Mouse (Mus musculus) testis, postnatal 10 days (tissue): ENCODE results near the gene Elmo1.

Experiments used
- DNase-seq: peaks from one replicate; pipeline ENCODE4 v3.0.0; 2021; ENCODE audit warnings: low spot score

Gene Elmo1

DNA sequence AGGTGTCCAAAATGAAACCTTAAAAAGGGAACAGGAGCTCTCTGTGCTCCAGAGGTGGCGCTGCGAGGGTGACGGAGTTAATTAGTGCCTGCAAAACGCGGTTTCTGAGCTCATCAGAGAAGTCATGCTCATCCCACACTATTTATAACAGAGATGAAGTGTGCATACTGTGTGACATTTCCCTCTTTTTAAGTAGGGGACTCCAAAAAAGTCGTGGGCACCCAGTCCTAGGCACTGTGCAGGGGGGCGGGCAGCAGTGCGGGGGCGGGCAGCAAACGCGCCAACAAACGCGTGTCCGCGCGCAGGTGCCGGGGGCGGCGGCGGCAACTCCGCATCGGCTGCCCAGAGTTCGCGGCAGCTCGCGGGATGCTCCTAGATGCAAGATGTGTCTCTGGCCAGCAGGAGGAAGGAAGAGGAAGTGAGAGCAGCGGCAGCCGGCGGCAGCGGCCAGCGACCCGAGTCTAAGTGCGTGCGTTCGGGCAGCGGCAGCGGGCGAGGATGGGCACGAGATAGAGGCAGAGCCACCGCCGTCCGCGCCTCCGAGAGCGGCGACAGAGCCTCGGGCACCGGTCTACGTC lies at the start of gene Elmo1:
TSS of gene Elmo1 (plus strand) at position 464 of the 578 bp plus-strand sequence.
- peak; percentile 76 for DNase-seq

DNA sequence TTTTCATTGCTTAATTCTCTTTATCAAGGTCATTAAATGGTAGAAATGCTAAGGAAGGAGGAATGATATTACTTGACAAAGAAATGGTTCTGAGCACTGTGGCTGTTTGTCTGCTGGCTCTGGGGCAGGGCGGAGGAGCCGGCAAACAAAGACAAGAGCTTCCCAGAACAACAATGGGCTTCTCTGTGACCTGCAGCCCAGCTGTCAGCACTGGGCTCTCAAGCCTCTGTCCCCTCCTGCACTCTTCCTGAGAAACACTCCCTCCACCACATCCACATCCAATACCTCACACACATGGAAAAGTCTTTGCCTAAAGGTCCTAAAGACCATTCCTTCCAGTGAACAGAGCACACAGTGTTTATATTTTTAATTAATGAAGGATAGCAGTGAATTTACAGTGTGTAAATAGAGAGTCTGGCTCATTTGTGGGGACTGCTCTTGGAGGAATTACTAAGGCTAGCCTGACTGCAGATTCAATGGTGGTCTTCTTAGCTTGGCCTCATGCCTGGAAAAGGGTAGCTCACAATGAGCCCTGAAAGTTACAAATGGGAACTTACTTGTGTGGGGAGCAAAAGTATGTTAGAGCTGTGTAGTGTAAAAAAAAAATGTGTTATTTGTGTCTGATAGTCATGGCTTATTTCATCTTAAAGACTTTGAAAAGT lies 49.1 kb upstream of the Elmo1 start:
- DNase-seq, result peak; percentile 49

DNA sequence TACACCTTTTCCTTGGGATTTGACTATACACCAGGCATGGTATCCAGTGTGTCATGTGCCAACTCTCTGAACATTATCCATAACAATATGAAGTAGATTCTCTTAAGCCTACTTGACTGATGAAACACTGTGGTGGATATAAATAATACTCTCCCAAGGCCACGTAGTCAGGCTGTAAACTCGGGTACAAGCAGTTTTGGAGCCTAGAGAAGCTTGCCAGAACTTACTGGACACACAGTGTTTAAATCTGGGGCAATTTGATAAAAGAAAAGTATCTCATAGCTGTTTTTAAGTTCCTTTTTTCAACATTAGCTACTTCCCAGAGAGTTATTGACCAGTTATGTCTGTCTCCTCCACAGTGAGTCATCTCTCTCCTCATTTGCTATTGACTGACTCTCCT lies 47.5 kb upstream of the Elmo1 start:
- DNase-seq, result no peak

DNA sequence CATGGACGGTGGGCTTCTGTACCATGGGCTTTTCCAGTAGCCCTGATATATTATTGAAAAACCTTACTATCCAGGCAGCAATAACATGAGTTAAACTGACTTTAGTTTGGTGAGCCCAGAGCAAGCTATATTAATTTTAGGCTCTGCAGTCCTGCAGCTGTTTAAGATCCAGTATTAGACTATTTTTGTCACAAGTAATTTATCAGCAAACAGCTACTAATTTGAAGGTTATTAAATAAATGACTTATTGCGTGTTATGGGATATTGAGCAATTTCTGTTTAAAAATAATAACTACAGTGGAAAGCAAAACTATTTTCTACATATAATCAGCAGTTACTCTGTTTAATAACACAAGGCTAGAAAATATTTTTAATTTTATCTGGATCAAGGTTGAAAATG lies 45.0 kb upstream of the Elmo1 start:
- DNase-seq, result no peak

DNA sequence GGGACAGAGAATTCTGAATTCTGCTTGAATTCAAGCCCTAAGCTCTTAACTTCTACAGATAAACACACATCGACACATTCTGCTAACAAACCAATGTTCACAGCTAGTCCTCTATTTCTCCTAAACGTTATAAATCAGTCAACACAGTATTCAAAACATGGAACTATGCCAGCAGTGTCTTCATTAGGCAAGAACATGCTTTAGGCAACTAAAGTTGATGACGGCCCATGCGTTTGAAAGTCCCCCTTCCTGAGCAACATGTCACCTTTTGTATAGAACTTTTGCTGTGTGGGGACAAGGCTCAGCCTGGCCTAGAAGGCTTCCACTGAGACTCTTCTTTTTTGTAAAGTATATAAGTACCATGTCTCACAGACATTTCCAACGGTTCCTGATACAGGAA lies 44.6 kb upstream of the Elmo1 start:
- no peak for DNase-seq

DNA sequence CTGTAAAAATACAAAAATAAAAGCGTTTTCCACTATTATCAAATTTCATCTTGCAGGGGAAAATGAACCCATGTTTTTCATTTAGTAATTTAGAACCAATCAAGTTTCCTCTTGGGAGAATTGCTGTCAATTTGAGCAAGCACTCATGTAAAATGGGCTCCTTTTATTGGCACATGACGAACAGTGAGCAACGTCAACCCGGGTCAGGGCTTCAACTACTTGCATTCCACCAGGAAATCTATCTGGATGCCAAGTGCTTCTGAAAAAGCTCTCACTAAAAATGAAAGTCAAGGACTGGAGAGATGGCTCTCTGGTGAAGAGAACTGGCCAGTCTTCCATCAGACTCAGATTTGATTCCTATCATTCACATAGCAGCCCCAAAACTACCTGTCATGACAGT lies 44.0 kb upstream of the Elmo1 start:
- no peak for DNase-seq

DNA sequence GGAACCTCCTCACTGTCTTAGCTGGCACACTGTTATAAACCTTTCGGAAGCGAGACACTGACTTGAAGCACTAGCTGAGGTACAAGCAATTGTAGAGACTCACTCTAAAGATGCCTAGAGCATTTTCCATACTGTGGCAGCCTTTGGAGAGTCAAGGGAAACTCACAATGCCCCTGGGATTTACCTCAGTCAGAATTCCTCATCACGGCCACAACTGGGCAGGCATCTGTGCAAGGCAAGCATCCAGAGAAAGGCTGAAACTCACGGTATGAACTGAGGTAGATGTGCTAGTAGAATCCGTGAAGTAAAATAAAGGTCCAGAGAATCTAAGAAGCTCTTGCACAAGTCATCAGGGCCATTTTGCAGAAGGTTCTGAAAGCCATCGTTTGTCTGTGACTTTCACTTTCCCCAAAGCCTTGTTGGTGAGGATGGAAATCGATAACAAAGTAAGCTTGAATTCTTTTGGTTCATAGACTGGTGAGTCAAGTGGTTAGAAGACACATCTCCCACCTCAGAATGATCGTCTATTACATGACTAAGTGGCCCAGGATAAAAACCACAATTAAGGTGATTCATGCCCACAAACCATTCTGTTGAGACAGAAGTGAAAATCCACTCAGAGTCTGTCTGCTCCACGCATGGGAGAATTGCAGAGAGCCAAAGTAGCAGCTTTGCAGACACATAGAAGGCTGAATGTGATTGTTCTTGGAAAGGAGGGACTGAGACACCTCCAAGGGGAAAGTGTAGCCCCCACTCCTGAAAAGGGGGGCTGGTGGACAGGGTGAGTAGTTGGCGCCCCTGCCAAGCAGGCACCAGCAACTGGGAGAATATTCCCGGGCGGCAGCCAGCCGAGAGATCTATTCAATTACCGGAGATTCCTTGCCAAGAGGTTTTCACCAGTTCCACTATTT lies 42.2 kb upstream of the Elmo1 start:
- no peak for DNase-seq

DNA sequence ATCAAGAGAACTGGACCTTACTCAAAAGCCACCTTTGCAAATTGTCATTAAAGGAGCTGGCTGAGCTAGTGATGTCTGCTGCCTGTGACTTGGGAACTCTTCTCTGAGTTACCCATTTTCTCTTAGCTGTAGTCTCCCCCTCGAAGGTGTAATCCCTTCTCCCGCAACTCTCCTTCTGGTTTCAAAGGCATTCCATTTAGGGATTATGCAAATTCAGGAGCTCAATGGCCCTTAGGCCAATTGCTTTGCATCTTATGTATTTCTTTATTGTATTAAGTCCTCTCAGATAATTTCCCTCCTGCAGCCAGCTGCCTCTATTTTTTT lies 41.6 kb upstream of the Elmo1 start:
- DNase-seq, result no peak

DNA sequence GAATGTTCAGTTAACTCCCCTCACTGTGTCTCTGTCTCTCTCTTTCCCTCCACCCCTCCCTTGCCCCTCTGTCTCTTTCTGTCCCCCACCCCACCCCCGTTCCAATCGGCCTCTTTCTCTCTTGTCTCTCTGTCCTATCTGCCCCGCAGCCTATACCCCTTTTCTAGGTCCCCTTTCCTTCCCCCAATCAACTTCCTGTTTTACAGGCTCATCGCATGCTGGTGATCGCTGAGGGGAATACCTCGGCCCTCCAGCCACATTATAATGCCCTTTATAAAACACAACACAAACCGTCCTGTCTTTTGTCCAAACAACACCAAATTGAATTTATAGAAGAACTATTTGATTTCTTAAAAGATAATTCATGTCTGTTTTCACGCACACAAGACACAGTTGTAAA lies 40.7 kb upstream of the Elmo1 start:
- no peak for DNase-seq

DNA sequence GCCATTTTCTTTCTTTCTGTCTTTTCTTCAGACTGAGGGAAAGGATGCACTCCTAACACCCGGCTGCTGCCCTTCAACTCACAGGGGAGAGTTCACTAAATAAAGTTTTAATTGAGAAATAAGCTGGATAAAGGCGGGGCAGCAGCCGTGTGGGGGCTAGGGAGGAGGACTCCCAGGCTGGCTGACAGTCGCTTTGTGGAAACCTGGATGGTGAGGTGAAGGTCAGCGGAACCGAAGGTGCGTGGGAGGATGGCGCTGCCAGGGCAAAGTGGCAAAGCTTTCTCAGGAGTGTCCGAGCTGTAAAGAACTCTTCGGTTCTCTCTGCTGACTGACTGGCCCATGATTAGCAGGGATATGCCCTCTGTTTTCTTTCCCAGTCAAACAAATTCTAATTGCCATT lies 40.2 kb upstream of the Elmo1 start:
- peak; percentile 73 for DNase-seq

DNA sequence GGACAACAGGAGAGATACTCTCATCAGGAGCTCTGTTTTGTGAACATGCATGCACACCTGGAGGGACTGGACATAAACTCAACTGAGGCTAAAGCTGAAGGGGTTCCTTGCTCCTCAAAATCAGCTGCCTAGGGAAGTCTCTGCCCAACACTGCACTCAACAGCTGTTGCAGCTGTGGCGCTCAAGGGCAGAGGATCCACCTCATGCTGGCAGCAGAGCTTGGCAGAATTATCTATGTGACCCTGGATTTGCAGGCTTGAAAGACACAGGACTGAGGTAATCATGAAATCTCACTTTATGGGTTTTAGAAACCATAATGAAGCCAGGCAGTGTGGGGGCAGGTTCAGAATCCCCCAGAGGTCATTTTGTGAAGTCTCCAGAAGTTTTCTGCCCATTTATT lies 32.5 kb upstream of the Elmo1 start:
- no peak for DNase-seq

DNA sequence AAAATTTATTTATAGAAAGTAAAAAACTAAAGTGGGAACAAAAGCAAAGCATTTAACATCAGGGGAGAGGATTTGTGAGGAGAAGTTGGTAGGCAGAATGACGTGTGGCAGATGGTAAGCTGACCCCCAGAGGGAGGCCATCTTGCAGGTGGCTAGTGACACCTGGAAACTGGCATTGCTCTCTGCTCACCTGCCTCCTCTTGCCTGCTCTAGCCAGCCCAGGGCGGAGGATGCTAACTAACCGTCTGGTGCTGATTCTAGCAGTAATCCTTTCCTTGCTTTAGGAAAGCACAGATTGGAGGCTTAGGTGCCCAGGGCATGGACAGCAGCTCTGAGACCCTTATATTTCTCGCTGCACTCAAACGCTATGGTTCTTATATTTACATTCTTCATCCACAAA lies 29.4 kb upstream of the Elmo1 start:
- no peak for DNase-seq

DNA sequence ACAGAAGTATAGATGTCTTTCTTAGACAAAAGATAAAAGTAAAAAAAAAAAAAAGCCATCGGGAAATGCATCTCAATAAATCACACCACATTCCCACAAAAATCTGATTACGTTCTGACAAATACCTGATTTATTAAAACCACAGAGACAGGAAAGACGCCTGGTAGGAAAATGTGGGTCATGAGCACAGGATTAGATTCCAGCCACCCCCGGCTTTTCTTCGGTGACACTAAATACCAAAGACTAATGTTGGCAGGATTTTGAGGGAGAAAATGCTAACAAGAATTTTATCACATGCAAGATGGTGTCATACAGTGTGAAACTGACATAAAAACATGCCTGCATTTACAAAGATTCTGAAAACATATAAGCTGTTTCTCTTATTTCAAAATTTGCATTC lies 27.1 kb upstream of the Elmo1 start:
- DNase-seq, result no peak

DNA sequence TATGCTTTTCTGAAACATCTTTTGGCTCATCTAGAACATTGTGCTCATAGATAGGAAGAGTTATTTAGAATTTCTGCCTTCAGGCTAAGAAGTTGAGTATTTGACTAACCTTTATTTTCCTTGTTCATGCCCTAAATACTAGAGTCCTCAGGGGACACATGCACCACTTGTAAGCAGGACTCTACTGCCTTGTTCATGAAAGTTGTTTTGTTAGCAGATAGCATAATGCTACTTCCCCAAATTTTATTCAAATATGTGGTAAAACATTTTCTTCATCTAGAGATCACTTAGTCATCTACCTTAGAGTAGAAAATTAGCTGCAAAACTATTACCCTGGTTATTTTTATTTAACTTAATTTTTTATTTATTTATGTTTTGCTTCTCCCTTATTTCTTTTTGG lies 18.4 kb upstream of the Elmo1 start:
- DNase-seq, result no peak

DNA sequence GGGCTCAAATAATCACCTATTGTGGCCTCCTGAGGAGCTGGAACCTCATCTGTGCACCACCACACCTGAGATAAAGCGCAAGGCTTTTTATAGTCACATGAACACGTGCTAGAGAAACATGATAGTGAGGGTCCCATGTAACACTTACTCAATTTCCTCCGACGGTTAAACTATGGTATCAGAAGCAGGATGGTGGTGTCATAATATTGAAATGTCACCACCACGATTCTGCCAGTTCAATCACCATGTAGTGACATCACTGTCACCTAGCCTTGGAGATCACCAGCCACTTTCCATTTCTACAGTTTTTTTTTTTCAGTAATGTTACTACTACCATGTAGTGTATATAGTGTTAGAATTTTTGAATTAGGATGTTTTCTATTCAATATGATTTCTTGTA lies 17.4 kb upstream of the Elmo1 start:
- no peak for DNase-seq

DNA sequence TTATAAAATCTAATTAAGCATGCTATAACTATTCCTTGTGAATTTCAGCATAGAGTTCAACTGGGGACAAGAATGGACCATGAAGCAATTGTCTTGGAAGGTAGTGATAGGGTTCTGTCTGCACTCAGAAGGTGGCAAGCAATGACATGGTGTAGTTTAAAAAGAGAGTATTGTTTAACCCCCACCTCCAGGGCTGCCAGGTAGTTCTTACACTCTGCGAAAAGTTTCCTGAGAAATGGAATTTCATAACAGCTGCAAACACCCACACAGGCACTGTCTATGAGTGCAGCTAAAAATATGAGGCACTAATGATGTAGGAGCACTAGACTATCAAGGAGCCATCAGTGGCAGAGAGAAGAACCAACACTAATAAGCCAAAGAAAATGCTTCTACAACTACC lies 13.9 kb upstream of the Elmo1 start:
- DNase-seq, result no peak

DNA sequence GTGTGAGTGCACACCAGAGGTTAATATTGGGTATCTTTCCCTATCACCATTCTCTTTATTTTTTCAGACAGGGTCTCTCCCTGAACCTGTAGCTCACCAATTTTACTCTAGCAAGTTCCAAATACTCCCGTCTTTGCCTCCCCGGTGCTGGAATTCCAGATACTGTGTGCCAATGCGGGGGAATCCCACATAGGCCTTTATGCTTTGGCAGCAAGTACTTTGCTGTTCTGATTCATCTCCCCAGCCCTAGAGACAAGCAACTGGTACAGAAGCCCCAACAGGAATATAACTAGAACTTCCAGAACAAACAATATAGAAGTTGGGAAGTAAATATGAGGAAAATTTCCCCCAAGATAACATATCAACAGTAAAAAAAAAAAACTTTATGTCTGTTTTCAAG lies 13.2 kb upstream of the Elmo1 start:
- no peak for DNase-seq

DNA sequence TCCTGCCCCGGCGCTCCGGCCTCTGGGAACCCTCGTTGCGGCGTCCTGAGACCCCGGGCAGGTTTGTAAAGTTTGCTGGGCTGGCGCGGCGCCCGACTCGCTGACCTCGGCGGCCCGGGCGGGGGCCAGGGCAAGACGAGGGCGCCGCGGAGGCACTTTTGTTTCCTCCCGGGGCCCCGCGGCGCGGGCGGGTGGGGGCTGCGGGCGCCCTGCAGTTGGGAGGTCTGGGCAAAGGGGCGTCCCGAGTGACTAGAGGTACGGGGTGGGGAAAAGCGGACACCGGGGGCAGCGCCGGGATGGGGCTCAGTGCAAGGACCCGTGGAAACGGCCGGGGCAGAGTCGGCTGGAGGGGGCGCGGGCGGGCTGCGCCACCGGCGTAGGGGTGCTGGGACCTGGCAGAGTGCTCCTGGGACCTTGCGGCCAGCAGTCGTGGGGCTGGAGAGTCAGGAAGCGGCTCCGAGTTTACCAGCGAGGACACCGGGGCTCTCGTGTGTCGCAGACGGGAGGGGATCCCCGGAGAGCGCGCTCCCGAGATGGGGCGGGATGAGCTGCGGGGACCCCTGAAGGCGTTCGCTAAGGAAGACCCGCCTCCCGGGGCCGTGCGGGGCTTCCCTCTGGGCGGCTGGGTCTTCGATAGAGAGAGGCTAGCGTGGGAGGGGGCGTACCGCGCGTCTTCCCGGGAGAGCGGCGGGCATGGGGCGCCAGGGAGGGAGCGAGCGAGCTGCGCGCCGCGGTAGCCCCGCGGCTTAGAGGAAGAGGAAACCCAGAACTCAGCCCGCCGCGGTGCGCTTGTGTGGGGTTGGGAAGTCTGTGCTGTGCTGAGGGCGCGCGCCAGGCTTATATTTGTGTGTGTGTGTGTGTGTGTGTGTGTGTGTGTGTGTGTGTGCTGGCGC lies 561 bp downstream of the Elmo1 start:
- DNase-seq, result peak; percentile 67

DNA sequence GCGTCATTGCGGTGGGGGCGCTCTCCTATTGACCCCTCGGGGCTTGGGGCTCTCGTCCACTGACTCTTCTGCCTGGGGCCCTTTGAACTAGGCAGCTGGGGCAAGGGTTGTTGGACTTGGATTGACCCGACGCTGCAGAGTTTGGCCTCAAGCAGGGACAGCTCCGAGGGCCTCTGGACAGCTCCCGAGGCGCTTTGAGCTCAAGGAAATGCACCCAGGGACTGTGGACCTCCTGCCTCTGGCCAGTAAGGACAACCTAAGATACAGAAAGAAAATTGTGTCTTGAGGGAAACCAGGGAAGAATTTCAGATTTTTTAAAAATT lies 1.2 kb downstream of the Elmo1 start:
- no peak for DNase-seq

DNA sequence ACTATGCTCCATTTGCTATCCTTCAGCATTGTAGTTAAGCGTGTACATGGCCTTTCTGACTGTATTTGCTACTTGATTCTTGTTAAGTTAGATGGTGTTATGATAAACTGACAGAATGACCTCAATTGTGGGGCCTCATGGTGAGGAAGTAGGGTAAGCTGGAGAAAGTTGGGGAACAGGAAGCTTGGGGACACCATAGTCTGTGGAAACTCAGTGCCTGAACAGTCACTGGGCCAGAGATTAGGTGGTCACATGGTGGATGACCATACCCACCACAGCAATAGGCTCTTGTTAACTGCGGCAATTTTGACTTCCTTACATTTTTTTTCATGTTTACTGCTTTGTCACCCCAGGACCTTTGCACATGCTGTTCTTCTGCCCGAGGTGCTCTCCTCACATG lies 1.9 kb downstream of the Elmo1 start:
- no peak for DNase-seq

DNA sequence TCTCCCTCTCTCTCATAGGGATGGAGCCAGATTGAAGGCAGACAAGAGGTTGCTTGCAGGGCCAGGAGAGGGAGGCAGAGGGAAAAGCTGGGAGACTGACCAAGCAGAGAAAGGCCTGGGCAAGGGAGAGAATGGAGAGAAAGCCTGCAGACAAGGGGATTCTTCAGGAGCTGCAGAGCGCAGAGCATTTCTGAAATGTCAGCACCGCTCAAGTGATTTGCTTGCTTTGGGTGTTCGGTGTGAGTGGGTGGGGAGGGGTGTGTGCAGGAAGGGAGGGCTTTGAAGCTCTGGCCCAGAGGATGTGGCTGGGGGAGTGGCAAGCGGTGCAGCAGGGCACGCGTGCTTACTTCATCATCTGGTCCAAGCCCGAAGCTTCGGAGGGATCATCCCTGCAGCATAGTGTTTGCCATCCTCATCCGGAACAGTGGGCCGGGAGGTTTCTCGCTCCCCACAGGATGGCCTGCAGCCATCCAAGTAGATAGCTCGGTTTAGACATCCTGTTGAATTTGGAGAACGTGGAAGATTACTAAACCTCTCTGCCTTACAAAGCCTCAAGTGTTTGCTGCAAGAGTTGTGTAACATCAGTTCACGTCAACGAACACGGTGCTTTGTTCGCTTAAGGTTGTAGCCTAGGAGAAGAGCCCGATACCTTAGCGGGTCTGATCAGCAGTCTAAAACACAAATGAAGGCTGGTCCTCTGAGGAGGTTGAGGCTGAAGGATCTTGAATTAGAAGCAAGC lies 3.1 kb downstream of the Elmo1 start:
- DNase-seq, result no peak
